Mouse (Mus musculus): ENCODE data around the gene Smarca1. TPM values are rescaled to one million over a fixed set of nuclear protein-coding genes. Genes with fewer than 3 reads are reported as not detected.
A peak's percentile ranks its signal among the peaks of the same experiment; 100 is the strongest.

Gene Smarca1
- 49.7 and 52.1 TPM in 2 replicates for polyA plus RNA-seq (2015; fragmentation: Nextera tagmentation; extraction: Ambion mirVana)

GRCm38 (mm10) chrX:47892431-47893024 lies at the start of gene Smarca1:
Gene Smarca1 (minus strand): TSS chrX:47892974.
- 12% methylated on average over 14 of the region's 17 CpGs for WGBS
- H3K4me1 ChIP-seq, result 0 out of 2 replicates have a peak, but pooled peaks cover 2% of the 10 kb centered on the region
- H3K27me3 ChIP-seq, result no peaks in the 10 kb centered on the region
- peak within 1 kb of the TSS; percentile 64 for H3K4me2 ChIP-seq (replicated peaks)
- peak; percentile 83 for ATAC-seq (ENCODE audit: low FRiP score, low read depth)
- H3K9me3 ChIP-seq, result no peaks in the 10 kb centered on the region
- H3K27ac ChIP-seq, result peak within 1 kb of the TSS; percentile 85
- H3K9ac ChIP-seq, result peak within 1 kb of the TSS; percentile 72
- H3K4me3 ChIP-seq, result peak within 1 kb of the TSS; percentile 59
- no peaks in the 10 kb centered on the region for H3K36me3 ChIP-seq

- no peaks in the 10 kb centered on the region for H3K27me3 ChIP-seq
- WGBS, result 33% methylated on average over 2 of the region's 2 CpGs
- H3K9me3 ChIP-seq, result no peaks in the 10 kb centered on the region
- no peaks in the 10 kb centered on the region for H3K4me1 ChIP-seq
- no peak overlapping the region for H3K4me2 ChIP-seq (replicated peaks)
- ATAC-seq (ENCODE audit: low FRiP score, low read depth), result no peak
- H3K27ac ChIP-seq, result no peak overlapping the region
- H3K4me3 ChIP-seq, result no peak overlapping the region
- H3K9ac ChIP-seq, result no peak overlapping the region
- H3K36me3 ChIP-seq, result peaks cover 16% of the 10 kb centered on the region
Observed at GRCm38 (mm10) chrX:47937740-47938139, 45.0 kb upstream of the Smarca1 start.

- H3K27me3 ChIP-seq, result no peaks in the 10 kb centered on the region
- H3K9me3 ChIP-seq, result no peaks in the 10 kb centered on the region
- no peak overlapping the region for H3K4me3 ChIP-seq
- WGBS, result 78% methylated on average over 5 of the region's 5 CpGs
- no peaks in the 10 kb centered on the region for H3K4me1 ChIP-seq
- ATAC-seq (ENCODE audit: low FRiP score, low read depth), result no peak
- no peak overlapping the region for H3K4me2 ChIP-seq (replicated peaks)
- H3K27ac ChIP-seq, result no peak overlapping the region
- H3K36me3 ChIP-seq, result peaks cover 16% of the 10 kb centered on the region
- H3K9ac ChIP-seq, result no peak overlapping the region
Observed at GRCm38 (mm10) chrX:47936885-47937284, 44.1 kb upstream of the Smarca1 start.

GRCm38 (mm10) chrX:47934352-47934751 lies 41.6 kb upstream of the Smarca1 start:
- H3K4me2 ChIP-seq (replicated peaks), result no peak overlapping the region
- no peaks in the 10 kb centered on the region for H3K27me3 ChIP-seq
- no peaks in the 10 kb centered on the region for H3K9me3 ChIP-seq
- no peak overlapping the region for H3K9ac ChIP-seq
- H3K27ac ChIP-seq, result no peak overlapping the region
- 91% methylated on average over 11 of the region's 11 CpGs for WGBS
- H3K4me1 ChIP-seq, result no peaks in the 10 kb centered on the region
- no peak for ATAC-seq (ENCODE audit: low FRiP score, low read depth)
- peaks cover 26% of the 10 kb centered on the region for H3K36me3 ChIP-seq
- no peak overlapping the region for H3K4me3 ChIP-seq

GRCm38 (mm10) chrX:47930449-47930848 lies 37.7 kb upstream of the Smarca1 start:
- WGBS, result 74% methylated on average over 3 of the region's 3 CpGs
- H3K27me3 ChIP-seq, result no peaks in the 10 kb centered on the region
- no peak for ATAC-seq (ENCODE audit: low FRiP score, low read depth)
- no peaks in the 10 kb centered on the region for H3K9me3 ChIP-seq
- H3K4me2 ChIP-seq (replicated peaks), result no peak overlapping the region
- no peak overlapping the region for H3K9ac ChIP-seq
- no peak overlapping the region for H3K27ac ChIP-seq
- no peak overlapping the region for H3K4me3 ChIP-seq
- H3K36me3 ChIP-seq, result peaks cover 31% of the 10 kb centered on the region
- H3K4me1 ChIP-seq, result no peaks in the 10 kb centered on the region

- no peaks in the 10 kb centered on the region for H3K9me3 ChIP-seq
- no peaks in the 10 kb centered on the region for H3K27me3 ChIP-seq
- H3K4me3 ChIP-seq, result no peak overlapping the region
- no peaks in the 10 kb centered on the region for H3K4me1 ChIP-seq
- 75% methylated on average over 3 of the region's 3 CpGs for WGBS
- H3K4me2 ChIP-seq (replicated peaks), result no peak overlapping the region
- H3K9ac ChIP-seq, result no peak overlapping the region
- H3K27ac ChIP-seq, result no peak overlapping the region
- peaks cover 31% of the 10 kb centered on the region for H3K36me3 ChIP-seq
- ATAC-seq (ENCODE audit: low FRiP score, low read depth), result no peak
Observed at GRCm38 (mm10) chrX:47927981-47928380, 35.2 kb upstream of the Smarca1 start.

- no peak overlapping the region for H3K4me3 ChIP-seq
- no peaks in the 10 kb centered on the region for H3K36me3 ChIP-seq
- H3K27ac ChIP-seq, result no peak overlapping the region
- no peak overlapping the region for H3K9ac ChIP-seq
- WGBS, result 75% methylated on average over 5 of the region's 5 CpGs
- no peaks in the 10 kb centered on the region for H3K9me3 ChIP-seq
- no peaks in the 10 kb centered on the region for H3K4me1 ChIP-seq
- no peak overlapping the region for H3K4me2 ChIP-seq (replicated peaks)
- ATAC-seq (ENCODE audit: low FRiP score, low read depth), result no peak
- no peaks in the 10 kb centered on the region for H3K27me3 ChIP-seq
Observed at GRCm38 (mm10) chrX:47920541-47920940, 27.8 kb upstream of the Smarca1 start.

- Histone ChIP-seq H3K9me3 (no peaks in the 10 kb centered on the region), H3K4me2 (replicated peaks) (no peak overlapping the region), H3K36me3 (no peaks in the 10 kb centered on the region), H3K27me3 (no peaks in the 10 kb centered on the region), H3K9ac (no peak overlapping the region), H3K27ac (no peak overlapping the region), H3K4me3 (no peak overlapping the region), H3K4me1 (0 out of 2 replicates have a peak, but pooled peaks cover 3% of the 10 kb centered on the region)
- ATAC-seq (ENCODE audit: low FRiP score, low read depth), result no peak
- 75% methylated on average over 1 of the region's 1 CpGs for WGBS
Observed at GRCm38 (mm10) chrX:47916831-47917230, 24.1 kb upstream of the Smarca1 start.

- peak overlapping the region; percentile 66 for H3K4me2 ChIP-seq (replicated peaks)
- no peaks in the 10 kb centered on the region for H3K9me3 ChIP-seq
- WGBS, result 87% methylated on average over 7 of the region's 7 CpGs
- H3K4me3 ChIP-seq, result no peak overlapping the region
- H3K27me3 ChIP-seq, result no peaks in the 10 kb centered on the region
- no peaks in the 10 kb centered on the region for H3K36me3 ChIP-seq
- ATAC-seq (ENCODE audit: low FRiP score, low read depth), result no peak
- no peak overlapping the region for H3K9ac ChIP-seq
- no peak overlapping the region for H3K27ac ChIP-seq
- H3K4me1 ChIP-seq, result 0 out of 2 replicates have a peak, but pooled peaks cover 3% of the 10 kb centered on the region
Observed at GRCm38 (mm10) chrX:47913543-47913938, 20.8 kb upstream of the Smarca1 start.

- no peaks in the 10 kb centered on the region for H3K9me3 ChIP-seq
- H3K36me3 ChIP-seq, result no peaks in the 10 kb centered on the region
- H3K27me3 ChIP-seq, result no peaks in the 10 kb centered on the region
- WGBS, result 29% methylated on average over 8 of the region's 8 CpGs
- H3K9ac ChIP-seq, result peak overlapping the region; percentile 83
- H3K4me1 ChIP-seq, result 0 out of 2 replicates have a peak, but pooled peaks cover 3% of the 10 kb centered on the region
- peak overlapping the region; percentile 66 for H3K4me2 ChIP-seq (replicated peaks)
- ATAC-seq (ENCODE audit: low FRiP score, low read depth), result no peak
- peak overlapping the region; percentile 61 for H3K4me3 ChIP-seq
- H3K27ac ChIP-seq, result no peak overlapping the region; the same call in 1 of the 2 replicates
Observed at GRCm38 (mm10) chrX:47912904-47913542, 20.2 kb upstream of the Smarca1 start.

- Histone ChIP-seq H3K4me1 (0 out of 2 replicates have a peak, but pooled peaks cover 3% of the 10 kb centered on the region), H3K36me3 (no peaks in the 10 kb centered on the region), H3K4me3 (peak within 1 kb of the TSS; percentile 61), H3K4me2 (replicated peaks) (peak within 1 kb of the TSS; percentile 66), H3K27ac (peak within 1 kb of the TSS; percentile 81; the same call in 1 of the 2 replicates), H3K9me3 (no peaks in the 10 kb centered on the region), H3K27me3 (no peaks in the 10 kb centered on the region), H3K9ac (peak within 1 kb of the TSS; percentile 83)
- WGBS, result 6% methylated on average over 28 of the region's 35 CpGs
- peak; percentile 92 for ATAC-seq (ENCODE audit: low FRiP score, low read depth)
Observed at GRCm38 (mm10) chrX:47912306-47912792, 19.6 kb upstream of the Smarca1 start, which contains the start of gene Ocrl. Gene Ocrl (plus strand): TSS chrX:47912387.

GRCm38 (mm10) chrX:47891907-47892430 lies 805 bp downstream of the Smarca1 start:
- Histone ChIP-seq H3K4me1 (0 out of 2 replicates have a peak, but pooled peaks cover 2% of the 10 kb centered on the region), H3K27ac (peak overlapping the region; percentile 85), H3K27me3 (no peaks in the 10 kb centered on the region), H3K4me2 (replicated peaks) (peak overlapping the region; percentile 64), H3K9me3 (no peaks in the 10 kb centered on the region), H3K9ac (peak overlapping the region; percentile 72), H3K4me3 (peak overlapping the region; percentile 59), H3K36me3 (no peaks in the 10 kb centered on the region)
- peak; percentile 86 for ATAC-seq (ENCODE audit: low FRiP score, low read depth)
- 25% methylated on average over 10 of the region's 36 CpGs for WGBS

Data from limb, embryonic 13.5 days (tissue).